Mouse (Mus musculus) lung, embryonic 15.5 days (tissue): ENCODE measurements around the gene Glg1. TPM values are rescaled to one million over a fixed set of nuclear protein-coding genes. Genes with fewer than 3 reads are reported as not detected.
A peak's percentile ranks its signal among the peaks of the same experiment; 100 is the strongest.
"Not testable (repeated sequence)": the region's sequence is repeated elsewhere in the genome, so short reads cannot be mapped to it uniquely, and the experiment has no call there.

Experiments used
- ATAC-seq: fragments of 200-750 bp; cut with Nextera tagmentation; 2 replicates; pipeline ENCODE4 v1.8.0; 2017; ENCODE audit warnings: moderate number of reproducible peaks, borderline replicate concordance; ENCODE audit not compliant: low FRiP score, low TSS enrichment; ENCODE audit errors: extremely low read depth
- H3K27ac ChIP-seq: fragments of 300-500 bp; sonication (generic); 2 replicates; pipeline ENCODE4 v1.5.1; 2015; ENCODE audit warnings: moderate library complexity, mild to moderate bottlenecking, inconsistent platforms
- H3K27me3 ChIP-seq: fragments of 300-500 bp; sonication (generic); 2 replicates; pipeline ENCODE4 v1.6.1; 2015; ENCODE audit warnings: inconsistent platforms
- H3K36me3 ChIP-seq: fragments of 300-500 bp; sonication (generic); 2 replicates; pipeline ENCODE4 v1.6.1; 2015; ENCODE audit warnings: inconsistent platforms
- H3K4me1 ChIP-seq: fragments of 300-500 bp; sonication (generic); 2 replicates; pipeline ENCODE4 v1.6.1; 2015; ENCODE audit warnings: inconsistent platforms
- H3K4me2 ChIP-seq: fragments of 300-500 bp; sonication (generic); 2 replicates; pipeline ENCODE4 v1.6.1; 2015; ENCODE audit warnings: inconsistent platforms, mild to moderate bottlenecking, moderate library complexity
- H3K4me3 ChIP-seq: fragments of 300-500 bp; sonication (generic); 2 replicates; pipeline ENCODE4 v1.5.1; 2015; ENCODE audit warnings: mild to moderate bottlenecking, inconsistent platforms
- H3K9ac ChIP-seq: fragments of 300-500 bp; sonication (generic); 2 replicates; pipeline ENCODE4 v1.6.1; 2015; ENCODE audit warnings: inconsistent platforms
- H3K9me3 ChIP-seq: fragments of 300-500 bp; sonication (generic); 2 replicates; pipeline ENCODE4 v1.6.1; 2016; ENCODE audit warnings: inconsistent platforms
- WGBS: fragments of 180-500 bp; shearing (Covaris S2); methylation state at CpG from one replicate; pipeline ENCODE4 v1.1.7; 2015; 5-methylcytosine and 5-hydroxymethylcytosine counted together
- polyA plus RNA-seq: library from polyadenylated mRNA; unstranded; fragments of >200 nt; fragmentation: Nextera tagmentation; extraction: Ambion mirVana; gene quantifications from 2 replicates; pipeline ENCODE4 v1.2.1, GENCODE M21; 2015

The Glg1 gene
- polyA plus RNA-seq, 1 experiment from 2014 or later, result 72.5 TPM

DNA sequence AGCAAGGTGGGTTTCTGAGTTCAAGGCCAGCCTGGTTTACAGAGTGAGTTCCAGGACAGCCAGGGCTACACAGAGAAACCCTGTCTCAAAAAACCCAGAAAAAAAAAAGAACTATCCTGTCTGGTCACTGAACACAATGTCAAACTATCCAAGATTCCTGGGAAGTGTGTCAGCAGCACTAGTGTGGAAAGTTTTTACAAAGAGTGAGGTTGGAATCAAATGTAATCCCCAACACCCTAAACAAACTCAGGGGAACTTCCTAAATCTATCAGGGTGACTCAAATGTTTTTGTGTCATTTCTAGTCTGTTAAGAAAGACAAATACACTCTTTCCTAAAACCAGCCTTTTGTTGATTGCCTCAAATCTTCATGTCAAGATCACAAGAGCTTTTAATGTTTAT lies 62.8 kb downstream of the Glg1 start:
- H3K36me3 ChIP-seq, result peaks cover 36% of the 10 kb centered on the region
- ATAC-seq, result no peak
- no peak overlapping the region for H3K9ac ChIP-seq

GRCm38 (mm10) chr8:111188594-111189211 lies 70.3 kb downstream of the Glg1 start:
- Histone ChIP-seq H3K27ac (no peak overlapping the region), H3K4me1 (no peaks in the 10 kb centered on the region), H3K27me3 (no peaks in the 10 kb centered on the region), H3K4me3 (no peak overlapping the region), H3K4me2 (no peak overlapping the region), H3K36me3 (peaks cover 35% of the 10 kb centered on the region), H3K9ac (no peak overlapping the region), H3K9me3 (no peaks in the 10 kb centered on the region)
- 77% methylated on average over 6 of the region's 6 CpGs for WGBS
- no peak for ATAC-seq

More for the DNA sequence above, 62.8 kb downstream of the Glg1 start:
- no peaks in the 10 kb centered on the region for H3K27me3 ChIP-seq
- no peaks in the 10 kb centered on the region for H3K9me3 ChIP-seq
- H3K4me3 ChIP-seq, result no peak overlapping the region
- no peak overlapping the region for H3K27ac ChIP-seq
- no peaks in the 10 kb centered on the region for H3K4me1 ChIP-seq
- no peak overlapping the region for H3K4me2 ChIP-seq

DNA sequence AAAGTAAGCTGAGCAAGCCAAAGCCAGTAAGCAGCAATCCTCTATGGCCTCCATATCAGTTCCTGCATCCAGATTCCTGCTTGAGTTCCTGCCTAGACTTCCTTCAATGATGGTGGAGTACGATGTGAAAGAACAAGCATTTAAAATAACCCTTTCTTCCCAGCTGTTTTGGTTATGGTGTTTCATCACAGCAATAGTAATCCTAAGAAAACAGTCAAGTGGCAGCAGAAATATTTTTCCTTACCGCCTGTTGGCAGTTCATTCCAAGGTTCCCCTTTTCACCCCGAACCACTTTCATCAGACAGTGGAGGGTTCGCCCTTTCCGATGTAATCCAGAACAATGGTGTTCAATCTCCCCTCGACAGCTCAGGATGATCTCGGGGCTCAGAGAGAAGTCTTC lies 71.5 kb downstream of the Glg1 start:
- Histone ChIP-seq H3K36me3 (peaks cover 41% of the 10 kb centered on the region), H3K27me3 (no peaks in the 10 kb centered on the region), H3K27ac (no peak overlapping the region), H3K4me1 (no peaks in the 10 kb centered on the region), H3K9me3 (no peaks in the 10 kb centered on the region), H3K4me3 (no peak overlapping the region), H3K9ac (no peak overlapping the region), H3K4me2 (no peak overlapping the region)
- no peak for ATAC-seq
- WGBS, result 88% methylated on average over 7 of the region's 7 CpGs

DNA sequence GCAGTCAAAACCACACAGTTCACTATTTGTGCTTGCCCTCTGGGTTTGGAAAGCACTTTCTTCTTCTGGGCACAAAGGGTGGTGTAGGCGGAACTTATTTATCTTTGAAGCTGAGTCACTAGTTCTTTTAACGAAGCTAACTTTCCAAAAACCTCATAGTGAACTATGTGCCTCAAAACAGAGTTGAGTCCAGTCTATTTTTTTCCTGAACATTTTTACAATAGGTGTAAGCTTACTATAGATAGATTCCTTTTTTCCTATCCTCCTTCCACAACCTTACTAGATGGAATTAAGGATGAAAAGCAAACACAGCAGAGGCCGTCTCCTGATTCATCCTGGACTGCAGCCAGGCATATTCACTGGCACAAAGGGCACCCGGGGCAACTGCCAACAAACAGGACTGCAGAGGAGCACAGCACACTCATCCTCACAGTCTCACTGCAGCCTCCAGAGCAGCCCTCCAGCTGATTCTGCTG lies 73.5 kb downstream of the Glg1 start:
- H3K9me3 ChIP-seq, result no peaks in the 10 kb centered on the region
- WGBS, result 73% methylated on average over 4 of the region's 4 CpGs
- no peak overlapping the region for H3K4me3 ChIP-seq
- H3K9ac ChIP-seq, result no peak overlapping the region
- no peaks in the 10 kb centered on the region for H3K4me1 ChIP-seq
- H3K36me3 ChIP-seq, result peaks cover 51% of the 10 kb centered on the region
- no peak overlapping the region for H3K27ac ChIP-seq
- no peak for ATAC-seq
- no peaks in the 10 kb centered on the region for H3K27me3 ChIP-seq
- H3K4me2 ChIP-seq, result no peak overlapping the region

DNA sequence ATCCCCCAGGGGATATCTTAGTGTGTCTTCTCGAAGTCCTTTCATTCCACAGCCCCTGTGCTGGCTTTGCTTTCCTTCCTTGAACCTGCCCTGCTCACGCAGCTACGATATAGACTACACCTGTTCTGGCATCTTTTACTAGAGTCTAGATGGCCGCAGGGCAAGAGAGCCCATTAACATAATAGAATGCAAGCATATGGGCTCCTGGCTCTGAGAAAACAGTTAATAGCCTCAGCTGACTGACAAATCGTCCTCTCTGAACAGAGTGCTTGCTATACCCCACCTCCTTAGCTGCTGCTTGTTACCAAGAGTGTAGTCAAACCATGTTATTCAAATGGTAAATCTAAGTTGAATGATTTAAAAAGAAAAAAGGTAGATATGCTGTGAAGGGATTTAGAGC lies 87.4 kb downstream of the Glg1 start:
- no peak for ATAC-seq
- Histone ChIP-seq H3K4me2 (no peak overlapping the region), H3K9me3 (no peaks in the 10 kb centered on the region), H3K4me3 (no peak overlapping the region), H3K4me1 (no peaks in the 10 kb centered on the region), H3K36me3 (peaks cover 80% of the 10 kb centered on the region), H3K9ac (no peak overlapping the region), H3K27ac (no peak overlapping the region), H3K27me3 (no peaks in the 10 kb centered on the region)
- WGBS, result 85% methylated on average over 5 of the region's 5 CpGs

GRCm38 (mm10) chr8:111157617-111158016 lies 101.4 kb downstream of the Glg1 start:
- Histone ChIP-seq H3K4me1 (no peaks in the 10 kb centered on the region), H3K27ac (no peak overlapping the region), H3K4me2 (no peak overlapping the region), H3K9me3 (no peaks in the 10 kb centered on the region), H3K4me3 (no peak overlapping the region), H3K36me3 (peaks cover 82% of the 10 kb centered on the region), H3K9ac (no peak overlapping the region), H3K27me3 (no peaks in the 10 kb centered on the region)
- WGBS, result 47% methylated on average over 14 of the region's 14 CpGs
- ATAC-seq, result no peak

DNA sequence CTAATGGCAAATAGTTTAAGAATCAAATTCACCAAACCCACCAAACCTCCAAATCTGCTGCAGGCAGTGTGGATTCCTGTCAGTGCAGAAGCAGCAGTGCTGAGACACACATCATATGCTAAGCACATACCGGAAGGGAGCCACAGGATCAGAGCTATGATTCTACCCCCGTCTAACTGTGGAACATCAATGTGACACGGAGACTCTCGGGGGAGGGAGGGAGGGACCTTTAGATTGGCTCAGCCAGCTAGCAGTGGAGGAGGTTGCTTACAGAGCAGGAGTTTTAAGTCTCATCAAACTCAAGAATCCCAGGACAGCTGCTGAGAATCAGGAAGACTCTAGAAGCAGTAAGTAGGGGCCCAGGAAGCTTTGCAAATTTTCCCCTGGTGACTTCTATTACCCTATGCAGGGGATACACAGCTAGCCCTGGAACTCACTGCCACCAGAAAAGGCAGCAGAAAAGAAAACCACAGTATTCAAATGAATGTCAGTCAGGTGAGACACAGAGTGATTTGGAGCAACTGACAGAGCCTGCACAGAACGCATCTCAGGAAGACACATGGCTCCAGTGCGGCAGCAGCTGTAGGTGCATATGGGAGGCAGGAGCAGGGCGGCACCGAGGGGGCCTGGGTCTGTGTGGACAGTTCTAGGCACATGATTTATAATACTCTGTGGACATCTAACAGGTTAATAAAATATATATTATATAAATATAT lies 103.1 kb downstream of the Glg1 start:
- no peak for ATAC-seq
- H3K4me2 ChIP-seq, result no peak overlapping the region
- WGBS, result 87% methylated on average over 8 of the region's 8 CpGs
- peaks cover 67% of the 10 kb centered on the region for H3K36me3 ChIP-seq
- no peak overlapping the region for H3K27ac ChIP-seq
- H3K9ac ChIP-seq, result no peak overlapping the region
- H3K4me1 ChIP-seq, result no peaks in the 10 kb centered on the region
- no peaks in the 10 kb centered on the region for H3K9me3 ChIP-seq
- H3K4me3 ChIP-seq, result no peak overlapping the region
- no peaks in the 10 kb centered on the region for H3K27me3 ChIP-seq

- Histone ChIP-seq H3K27ac (peak overlapping the region; percentile 49; the same call in 1 of the 2 replicates), H3K4me3 (peak overlapping the region; percentile 76), H3K4me2 (peak overlapping the region; percentile 91), H3K4me1 (peaks cover 12% of the 10 kb centered on the region; the same call in 1 of the 2 replicates), H3K9ac (peak overlapping the region; percentile 77)
- not testable (repeated sequence) for H3K36me3 ChIP-seq, H3K27me3 ChIP-seq, H3K9me3 ChIP-seq
- WGBS, result 1% methylated on average over 74 of the region's 74 CpGs
- ATAC-seq, result peak; percentile 97
Measured at GRCm38 (mm10) chr8:111145460-111146012, 113.5 kb downstream of the Glg1 start.

- H3K9me3 ChIP-seq, ATAC-seq, H3K27me3 ChIP-seq, H3K36me3 ChIP-seq: not testable (repeated sequence)
- 0% methylated on average over 40 of the region's 63 CpGs for WGBS
- H3K9ac ChIP-seq, result peak overlapping the region; percentile 65
- 0 out of 2 replicates have a peak overlapping the region, but pooled peaks have one; percentile 15 for H3K27ac ChIP-seq
- H3K4me3 ChIP-seq, result peak overlapping the region; percentile 76
- peaks cover 12% of the 10 kb centered on the region; the same call in 1 of the 2 replicates for H3K4me1 ChIP-seq
- H3K4me2 ChIP-seq, result peak overlapping the region; percentile 80
Measured at GRCm38 (mm10) chr8:111144901-111145459, 114.0 kb downstream of the Glg1 start.

- Histone ChIP-seq H3K9ac (no peak overlapping the region), H3K9me3 (no peaks in the 10 kb centered on the region), H3K4me2 (no peak overlapping the region), H3K4me1 (peaks cover 12% of the 10 kb centered on the region; the same call in 1 of the 2 replicates), H3K4me3 (no peak overlapping the region), H3K27me3 (no peaks in the 10 kb centered on the region), H3K36me3 (peaks cover 7% of the 10 kb centered on the region; the same call in 1 of the 2 replicates), H3K27ac (no peak overlapping the region)
- no peak for ATAC-seq
Measured at GRCm38 (mm10) chr8:111142521-111142920, 116.5 kb downstream of the Glg1 start.

DNA sequence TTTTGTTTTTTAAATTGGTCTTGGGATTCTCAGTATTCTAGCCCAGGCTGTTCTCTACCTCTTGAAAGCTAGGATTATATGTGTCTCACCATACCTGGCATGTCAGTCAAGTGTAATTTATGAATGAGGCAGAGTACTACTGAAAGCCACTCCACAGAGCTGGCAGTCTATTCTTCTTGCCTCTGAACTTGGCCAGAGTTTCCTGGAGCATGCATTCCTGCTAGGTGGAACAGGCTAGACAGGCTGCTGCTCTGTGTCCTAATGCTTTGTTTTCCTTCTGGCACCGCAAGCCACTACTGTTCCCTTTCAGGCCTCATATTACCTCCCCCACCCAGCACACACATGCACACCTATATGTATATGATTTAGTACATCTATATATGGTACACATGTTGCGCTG lies 128.3 kb downstream of the Glg1 start:
- Histone ChIP-seq H3K9ac (no peak overlapping the region), H3K9me3 (no peaks in the 10 kb centered on the region), H3K36me3 (peaks cover 58% of the 10 kb centered on the region), H3K27ac (no peak overlapping the region), H3K4me3 (no peak overlapping the region), H3K4me2 (no peak overlapping the region), H3K27me3 (no peaks in the 10 kb centered on the region), H3K4me1 (no peaks in the 10 kb centered on the region)
- 81% methylated on average over 2 of the region's 2 CpGs for WGBS
- ATAC-seq, result no peak

GRCm38 (mm10) chr8:111119481-111119880 lies 139.5 kb downstream of the Glg1 start:
- no peak overlapping the region for H3K9ac ChIP-seq
- no peaks in the 10 kb centered on the region for H3K27me3 ChIP-seq
- H3K36me3 ChIP-seq, result peaks cover 56% of the 10 kb centered on the region
- no peak for ATAC-seq
- WGBS, result 95% methylated on average over 3 of the region's 3 CpGs
- H3K9me3 ChIP-seq, result no peaks in the 10 kb centered on the region
- H3K27ac ChIP-seq, result no peak overlapping the region
- no peak overlapping the region for H3K4me2 ChIP-seq
- H3K4me3 ChIP-seq, result no peak overlapping the region
- no peaks in the 10 kb centered on the region for H3K4me1 ChIP-seq
